Mouse (Mus musculus): ENCODE measurements around the gene Stard13. TPM values are rescaled to one million over a fixed set of nuclear protein-coding genes. Genes with fewer than 3 reads are reported as not detected.
A peak's percentile ranks its signal among the peaks of the same experiment; 100 is the strongest.

The Stard13 gene
- polyA plus RNA-seq, 1 experiment from 2014 or later: 4.5 TPM

- Histone ChIP-seq H3K4me3 (ENCODE audit: low read length) (no peak overlapping the region), H3K4me1 (ENCODE audit: control insufficient read depth, insufficient read depth, low read length) (peaks cover 14% of the 10 kb centered on the region), H3K9me3 (replicated peaks; ENCODE audit: control insufficient read depth, low read length) (peaks cover 11% of the 10 kb centered on the region), H3K9ac (ENCODE audit: low read length) (no peak overlapping the region), H3K36me3 (ENCODE audit: control insufficient read depth, insufficient read depth) (peaks cover 19% of the 10 kb centered on the region), H3K27me3 (ENCODE audit: control insufficient read depth, insufficient read depth, low read length) (no peaks in the 10 kb centered on the region), H3K4me2 (ENCODE audit: low read depth, low read length) (no peak overlapping the region), H3K27ac (ENCODE audit: low read length) (peak overlapping the region; percentile 1; the same call in 1 of the 2 replicates)
- ATAC-seq (replicated peaks; ENCODE audit: extremely low read depth, insufficient read depth, low FRiP score): no peak
- 70% methylated on average over 12 of the region's 12 CpGs for WGBS
Measured at GRCm38 (mm10) chr5:151060476-151060875, 173.2 kb downstream of the Stard13 start.

GRCm38 (mm10) chr5:151059772-151060171, 173.9 kb downstream of the Stard13 start:
- Histone ChIP-seq H3K9me3 (replicated peaks; ENCODE audit: control insufficient read depth, low read length) (peaks cover 11% of the 10 kb centered on the region), H3K4me2 (ENCODE audit: low read depth, low read length) (no peak overlapping the region), H3K4me3 (ENCODE audit: low read length) (no peak overlapping the region), H3K27ac (ENCODE audit: low read length) (no peak overlapping the region), H3K36me3 (ENCODE audit: control insufficient read depth, insufficient read depth) (peaks cover 19% of the 10 kb centered on the region), H3K27me3 (ENCODE audit: control insufficient read depth, insufficient read depth, low read length) (no peaks in the 10 kb centered on the region), H3K4me1 (ENCODE audit: control insufficient read depth, insufficient read depth, low read length) (peaks cover 14% of the 10 kb centered on the region), H3K9ac (ENCODE audit: low read length) (no peak overlapping the region)
- 77% methylated on average over 5 of the region's 5 CpGs for WGBS
- ATAC-seq (replicated peaks; ENCODE audit: extremely low read depth, insufficient read depth, low FRiP score): no peak

DNA sequence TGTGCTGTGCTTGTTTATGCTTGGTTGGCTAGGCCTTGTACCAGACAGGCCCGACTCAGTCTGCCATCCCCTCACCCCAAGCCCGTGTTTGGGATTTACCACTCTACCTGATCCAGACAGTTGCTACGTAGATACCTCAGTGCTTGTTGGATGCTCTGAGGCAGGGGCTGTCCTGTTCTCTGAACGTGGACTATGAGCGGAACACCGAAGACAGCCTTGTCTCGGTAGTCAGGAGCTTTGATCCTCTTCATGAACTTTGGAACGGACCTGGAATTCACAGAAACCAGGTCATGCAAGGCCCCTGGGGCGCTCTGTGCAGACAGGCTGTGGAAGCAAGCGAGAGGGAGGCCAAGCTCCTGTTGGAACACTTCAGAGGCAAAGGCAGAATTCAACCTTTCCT, 174.3 kb downstream of the Stard13 start:
- Histone ChIP-seq H3K27me3 (ENCODE audit: control insufficient read depth, insufficient read depth, low read length) (no peaks in the 10 kb centered on the region), H3K9ac (ENCODE audit: low read length) (no peak overlapping the region), H3K9me3 (replicated peaks; ENCODE audit: control insufficient read depth, low read length) (peaks cover 11% of the 10 kb centered on the region), H3K4me1 (ENCODE audit: control insufficient read depth, insufficient read depth, low read length) (peaks cover 16% of the 10 kb centered on the region), H3K27ac (ENCODE audit: low read length) (no peak overlapping the region), H3K4me2 (ENCODE audit: low read depth, low read length) (no peak overlapping the region), H3K36me3 (ENCODE audit: control insufficient read depth, insufficient read depth) (peaks cover 19% of the 10 kb centered on the region), H3K4me3 (ENCODE audit: low read length) (no peak overlapping the region)
- ATAC-seq (replicated peaks; ENCODE audit: extremely low read depth, insufficient read depth, low FRiP score): no peak
- WGBS: 85% methylated on average over 10 of the region's 10 CpGs

DNA sequence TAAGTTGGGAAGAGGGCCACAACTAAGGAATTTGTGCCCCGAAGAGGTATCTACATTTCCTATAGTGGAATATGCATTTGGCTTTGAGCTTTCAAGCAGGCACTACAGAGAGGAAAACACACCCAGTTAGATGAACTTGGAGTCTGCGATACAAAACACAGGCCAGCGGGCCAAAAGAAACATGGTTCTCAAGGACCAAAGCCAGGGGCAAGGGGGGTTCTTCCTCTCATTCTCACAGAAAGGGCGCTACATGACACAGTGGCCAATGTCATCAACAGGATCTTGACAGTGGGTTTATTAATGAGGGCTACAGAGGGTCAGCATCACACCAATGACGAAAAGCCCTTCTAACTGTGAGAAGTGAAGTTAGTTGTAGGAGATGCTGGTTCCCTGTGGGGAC, 175.9 kb downstream of the Stard13 start:
- Histone ChIP-seq H3K9ac (ENCODE audit: low read length) (no peak overlapping the region), H3K27ac (ENCODE audit: low read length) (peak overlapping the region; percentile 60; the same call in 1 of the 2 replicates), H3K4me3 (ENCODE audit: low read length) (no peak overlapping the region), H3K4me2 (ENCODE audit: low read depth, low read length) (no peak overlapping the region), H3K4me1 (ENCODE audit: control insufficient read depth, insufficient read depth, low read length) (peaks cover 16% of the 10 kb centered on the region), H3K9me3 (replicated peaks; ENCODE audit: control insufficient read depth, low read length) (peaks cover 11% of the 10 kb centered on the region), H3K36me3 (ENCODE audit: control insufficient read depth, insufficient read depth) (peaks cover 12% of the 10 kb centered on the region), H3K27me3 (ENCODE audit: control insufficient read depth, insufficient read depth, low read length) (no peaks in the 10 kb centered on the region)
- WGBS: 76% methylated on average over 5 of the region's 5 CpGs
- no peak for ATAC-seq (replicated peaks; ENCODE audit: extremely low read depth, insufficient read depth, low FRiP score)

DNA sequence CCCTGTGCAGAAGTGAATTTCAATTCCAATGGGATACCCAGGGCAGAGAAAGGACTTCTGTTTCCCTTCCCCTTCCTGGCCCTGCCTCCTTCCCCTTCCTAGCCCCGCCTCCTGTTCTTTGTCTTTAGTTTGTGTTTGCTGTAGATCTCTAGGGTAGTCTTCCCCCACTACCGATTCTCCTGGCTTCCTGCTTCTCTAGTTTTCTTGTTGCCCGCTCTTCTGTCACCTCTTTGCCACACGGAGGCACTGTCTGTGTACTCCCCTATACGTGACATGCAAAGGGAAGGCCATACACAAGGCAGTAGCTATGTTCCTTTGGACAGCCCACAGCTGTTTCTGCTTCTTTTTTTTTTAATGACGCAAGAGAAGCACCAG, 176.7 kb downstream of the Stard13 start:
- Histone ChIP-seq H3K9me3 (replicated peaks; ENCODE audit: control insufficient read depth, low read length) (peaks cover 6% of the 10 kb centered on the region), H3K9ac (ENCODE audit: low read length) (no peak overlapping the region), H3K27me3 (ENCODE audit: control insufficient read depth, insufficient read depth, low read length) (no peaks in the 10 kb centered on the region), H3K36me3 (ENCODE audit: control insufficient read depth, insufficient read depth) (peaks cover 9% of the 10 kb centered on the region), H3K27ac (ENCODE audit: low read length) (peak overlapping the region; percentile 60), H3K4me3 (ENCODE audit: low read length) (no peak overlapping the region), H3K4me2 (ENCODE audit: low read depth, low read length) (0 out of 2 replicates have a peak overlapping the region, but pooled peaks have one; percentile 6), H3K4me1 (ENCODE audit: control insufficient read depth, insufficient read depth, low read length) (peaks cover 16% of the 10 kb centered on the region)
- peak; percentile 71 for ATAC-seq (replicated peaks; ENCODE audit: extremely low read depth, insufficient read depth, low FRiP score)
- WGBS: 37% methylated on average over 6 of the region's 6 CpGs

- ATAC-seq (replicated peaks; ENCODE audit: extremely low read depth, insufficient read depth, low FRiP score): no peak
- 0 out of 2 replicates have a peak overlapping the region, but pooled peaks have one; percentile 29 for H3K4me2 ChIP-seq (ENCODE audit: low read depth, low read length)
Measured at GRCm38 (mm10) chr5:151056255-151056919, 177.2 kb downstream of the Stard13 start.

GRCm38 (mm10) chr5:151055426-151056090, 178.1 kb downstream of the Stard13 start:
- H3K9me3 ChIP-seq (replicated peaks; ENCODE audit: control insufficient read depth, low read length): 0 out of 2 replicates have a peak, but pooled peaks cover 2% of the 10 kb centered on the region
- no peak overlapping the region for H3K4me3 ChIP-seq (ENCODE audit: low read length)
- H3K4me2 ChIP-seq (ENCODE audit: low read depth, low read length): no peak overlapping the region
- no peak for ATAC-seq (replicated peaks; ENCODE audit: extremely low read depth, insufficient read depth, low FRiP score)
- H3K27me3 ChIP-seq (ENCODE audit: control insufficient read depth, insufficient read depth, low read length): no peaks in the 10 kb centered on the region
- peaks cover 7% of the 10 kb centered on the region for H3K36me3 ChIP-seq (ENCODE audit: control insufficient read depth, insufficient read depth)
- no peak overlapping the region for H3K27ac ChIP-seq (ENCODE audit: low read length)
- WGBS: 91% methylated on average over 11 of the region's 11 CpGs
- no peak overlapping the region for H3K9ac ChIP-seq (ENCODE audit: low read length)
- H3K4me1 ChIP-seq (ENCODE audit: control insufficient read depth, insufficient read depth, low read length): peaks cover 16% of the 10 kb centered on the region

More at GRCm38 (mm10) chr5:151056255-151056919, 177.2 kb downstream of the Stard13 start:
- 36% methylated on average over 12 of the region's 12 CpGs for WGBS
- 0 out of 2 replicates have a peak, but pooled peaks cover 2% of the 10 kb centered on the region for H3K9me3 ChIP-seq (replicated peaks; ENCODE audit: control insufficient read depth, low read length)
- H3K9ac ChIP-seq (ENCODE audit: low read length): no peak overlapping the region
- H3K4me3 ChIP-seq (ENCODE audit: low read length): no peak overlapping the region
- H3K36me3 ChIP-seq (ENCODE audit: control insufficient read depth, insufficient read depth): peaks cover 7% of the 10 kb centered on the region
- H3K27me3 ChIP-seq (ENCODE audit: control insufficient read depth, insufficient read depth, low read length): no peaks in the 10 kb centered on the region
- H3K4me1 ChIP-seq (ENCODE audit: control insufficient read depth, insufficient read depth, low read length): peaks cover 16% of the 10 kb centered on the region
- peak overlapping the region; percentile 60 for H3K27ac ChIP-seq (ENCODE audit: low read length)

DNA sequence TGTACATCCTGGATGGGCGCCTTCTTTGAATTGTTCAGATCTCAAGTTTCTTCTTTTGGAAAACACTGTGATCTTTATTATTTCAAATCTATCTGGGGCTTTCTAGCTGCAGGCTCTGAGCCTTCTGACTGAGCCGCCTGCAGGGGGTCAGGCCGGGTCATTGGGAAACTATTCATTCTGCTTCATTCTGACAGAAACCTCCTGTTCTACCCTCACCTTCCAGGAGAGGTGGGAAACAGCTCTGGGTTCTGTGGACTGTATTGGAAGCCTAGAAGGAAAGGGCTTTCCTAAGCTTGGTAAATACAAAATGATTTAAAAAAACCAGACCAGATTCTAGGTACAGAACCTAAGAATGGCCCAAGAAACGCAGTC, 178.9 kb downstream of the Stard13 start:
- Histone ChIP-seq H3K9ac (ENCODE audit: low read length) (no peak overlapping the region), H3K4me1 (ENCODE audit: control insufficient read depth, insufficient read depth, low read length) (peaks cover 16% of the 10 kb centered on the region), H3K36me3 (ENCODE audit: control insufficient read depth, insufficient read depth) (peaks cover 7% of the 10 kb centered on the region), H3K27me3 (ENCODE audit: control insufficient read depth, insufficient read depth, low read length) (no peaks in the 10 kb centered on the region), H3K4me3 (ENCODE audit: low read length) (no peak overlapping the region), H3K9me3 (replicated peaks; ENCODE audit: control insufficient read depth, low read length) (0 out of 2 replicates have a peak, but pooled peaks cover 2% of the 10 kb centered on the region), H3K4me2 (ENCODE audit: low read depth, low read length) (no peak overlapping the region), H3K27ac (ENCODE audit: low read length) (peak overlapping the region; percentile 58)
- ATAC-seq (replicated peaks; ENCODE audit: extremely low read depth, insufficient read depth, low FRiP score): no peak
- WGBS: 58% methylated on average over 4 of the region's 4 CpGs

- WGBS: 32% methylated on average over 7 of the region's 7 CpGs
- peaks cover 7% of the 10 kb centered on the region for H3K36me3 ChIP-seq (ENCODE audit: control insufficient read depth, insufficient read depth)
- no peak overlapping the region for H3K4me3 ChIP-seq (ENCODE audit: low read length)
- 0 out of 2 replicates have a peak, but pooled peaks have one; percentile 44 for ATAC-seq (replicated peaks; ENCODE audit: extremely low read depth, insufficient read depth, low FRiP score)
- H3K4me2 ChIP-seq (ENCODE audit: low read depth, low read length): no peak overlapping the region
- peaks cover 18% of the 10 kb centered on the region for H3K4me1 ChIP-seq (ENCODE audit: control insufficient read depth, insufficient read depth, low read length)
- no peak overlapping the region for H3K9ac ChIP-seq (ENCODE audit: low read length)
- peak overlapping the region; percentile 58 for H3K27ac ChIP-seq (ENCODE audit: low read length)
- H3K9me3 ChIP-seq (replicated peaks; ENCODE audit: control insufficient read depth, low read length): 0 out of 2 replicates have a peak, but pooled peaks cover 2% of the 10 kb centered on the region
- H3K27me3 ChIP-seq (ENCODE audit: control insufficient read depth, insufficient read depth, low read length): no peaks in the 10 kb centered on the region
Measured at GRCm38 (mm10) chr5:151054100-151054742, 179.4 kb downstream of the Stard13 start.

Measured in heart, embryonic 16.5 days (tissue).